Mouse (Mus musculus) stomach, embryonic 15.5 days (tissue): ENCODE results near the gene Cyp2c69. TPM values are rescaled to one million over a fixed set of nuclear protein-coding genes. Genes with fewer than 3 reads are reported as not detected.
"Not testable (repeated sequence)": the region's sequence is repeated elsewhere in the genome, so short reads cannot be mapped to it uniquely, and the experiment has no call there.

ENCODE experiments used
- ATAC-seq: fragments of 200-750 bp; cut with Nextera tagmentation; 2 replicates; pipeline ENCODE4 v1.8.0; 2017; ENCODE audit warnings: low read depth, moderate number of reproducible peaks, moderate TSS enrichment; ENCODE audit not compliant: insufficient read depth, low FRiP score
- H3K27ac ChIP-seq: fragments of 300-500 bp; sonication (generic); 2 replicates; pipeline ENCODE4 v1.5.1; 2015; ENCODE audit warnings: mild to moderate bottlenecking, inconsistent platforms
- H3K27me3 ChIP-seq: fragments of 300-500 bp; sonication (generic); replicated peaks from 2 replicates; pipeline ENCODE4 v1.6.1; 2015; ENCODE audit warnings: inconsistent platforms
- H3K36me3 ChIP-seq: fragments of 300-500 bp; sonication (generic); 2 replicates; pipeline ENCODE4 v1.6.1; 2015; ENCODE audit warnings: inconsistent platforms
- H3K4me1 ChIP-seq: fragments of 300-500 bp; sonication (generic); 2 replicates; pipeline ENCODE4 v1.6.1; 2015; ENCODE audit warnings: inconsistent platforms
- H3K4me2 ChIP-seq: fragments of 300-500 bp; sonication (generic); 2 replicates; pipeline ENCODE4 v1.6.1; 2015; ENCODE audit warnings: mild to moderate bottlenecking, inconsistent platforms
- H3K4me3 ChIP-seq: fragments of 300-500 bp; sonication (generic); replicated peaks from 2 replicates; pipeline ENCODE4 v1.5.1; 2015; ENCODE audit warnings: inconsistent platforms
- H3K9ac ChIP-seq: fragments of 300-500 bp; sonication (generic); 2 replicates; pipeline ENCODE4 v1.6.1; 2015; ENCODE audit warnings: inconsistent platforms
- H3K9me3 ChIP-seq: fragments of 300-500 bp; sonication (generic); 2 replicates; pipeline ENCODE4 v1.6.1; 2016; ENCODE audit warnings: inconsistent platforms
- WGBS: fragments of 180-500 bp; shearing (Covaris S2); methylation state at CpG from one replicate; pipeline ENCODE4 v1.1.7; 2015; 5-methylcytosine and 5-hydroxymethylcytosine counted together
- polyA plus RNA-seq: library from polyadenylated mRNA; unstranded; fragments of >200 nt; fragmentation: Nextera tagmentation; extraction: Ambion mirVana; gene quantifications from 2 replicates; pipeline ENCODE4 v1.2.1, GENCODE M21; 2015

Cyp2c69 gene
- not detected in 2 replicates for polyA plus RNA-seq

DNA sequence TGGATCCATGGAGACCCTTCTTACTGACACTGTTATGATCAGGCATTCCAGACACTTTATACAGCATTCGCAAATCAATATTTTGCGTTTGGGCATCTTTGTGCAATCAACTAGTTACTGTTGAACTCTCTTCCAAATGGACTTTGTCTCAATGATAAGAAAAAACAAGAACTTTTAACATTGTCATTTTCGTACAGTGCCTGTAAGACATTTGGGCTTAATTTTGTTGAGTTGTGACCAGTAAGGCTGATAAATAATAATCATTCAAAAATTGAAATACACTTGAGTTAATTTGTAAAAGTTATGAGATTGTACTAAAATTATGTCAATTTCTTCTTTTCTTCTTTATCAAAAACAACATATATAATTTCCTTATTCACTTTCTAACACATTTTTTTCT is at the start of gene Cyp2c69:
Gene Cyp2c69, minus strand, starts transcription at position 101 of the 400 bp plus-strand sequence.
- not testable (repeated sequence) for ATAC-seq, H3K9ac ChIP-seq

DNA sequence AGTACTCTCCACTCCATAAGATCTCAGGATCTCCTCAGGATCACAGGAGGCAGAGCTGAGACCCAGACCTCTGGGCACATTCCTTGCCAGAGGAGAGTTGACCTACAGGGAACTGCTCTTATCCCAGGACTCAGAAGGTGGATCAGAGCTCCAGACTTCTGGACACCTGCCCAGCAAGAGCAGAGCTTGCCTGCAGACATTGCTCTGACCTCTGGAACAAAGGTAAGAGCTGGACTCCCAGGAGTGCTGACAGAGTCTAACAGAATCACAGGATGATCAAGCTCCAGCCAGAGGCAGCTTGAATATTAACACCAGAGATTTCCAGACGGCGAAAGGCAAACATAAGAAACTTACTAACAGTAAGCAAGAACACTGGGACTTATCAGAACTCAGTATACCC is 48.8 kb upstream of the Cyp2c69 start:
- Histone ChIP-seq H3K4me1 (no peaks in the 10 kb centered on the region), H3K9ac (no peak overlapping the region), H3K27me3 (no peaks in the 10 kb centered on the region), H3K9me3 (no peaks in the 10 kb centered on the region), H3K4me2 (no peak overlapping the region), H3K27ac (no peak overlapping the region), H3K4me3 (no peak overlapping the region), H3K36me3 (no peaks in the 10 kb centered on the region)
- WGBS = 80% methylated on average over 2 of the region's 2 CpGs
- ATAC-seq = no peak

More for the DNA sequence above, at the start of gene Cyp2c69:
- H3K36me3 ChIP-seq, H3K4me3 ChIP-seq, H3K27me3 ChIP-seq, H3K4me2 ChIP-seq, H3K4me1 ChIP-seq, H3K9me3 ChIP-seq, H3K27ac ChIP-seq: not testable (repeated sequence)
- 82% methylated on average over 3 of the region's 3 CpGs for WGBS

DNA sequence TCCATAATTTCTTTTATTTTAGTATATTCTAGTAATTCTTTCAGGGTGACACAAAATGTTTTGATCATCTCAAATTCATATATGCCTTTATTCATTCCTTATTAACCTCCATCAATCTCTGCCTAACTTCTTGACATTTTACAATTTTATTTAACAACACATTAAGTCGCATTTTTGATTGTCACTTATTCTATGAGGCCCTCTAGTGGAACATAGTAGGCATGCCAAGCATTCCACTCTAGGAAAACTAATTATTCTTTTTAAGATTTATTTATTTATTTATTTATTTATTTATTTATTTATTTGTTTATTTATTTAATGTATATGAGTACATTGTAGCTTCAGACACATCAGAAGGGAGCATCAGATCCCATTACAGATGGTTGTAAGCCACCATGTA is 43.4 kb upstream of the Cyp2c69 start:
- Histone ChIP-seq H3K9me3 (no peaks in the 10 kb centered on the region), H3K36me3 (no peaks in the 10 kb centered on the region), H3K4me3 (no peak overlapping the region), H3K4me1 (no peaks in the 10 kb centered on the region), H3K27ac (no peak overlapping the region), H3K4me2 (no peak overlapping the region), H3K9ac (no peak overlapping the region), H3K27me3 (no peaks in the 10 kb centered on the region)
- ATAC-seq = no peak
- 59% methylated on average over 1 of the region's 1 CpGs for WGBS

DNA sequence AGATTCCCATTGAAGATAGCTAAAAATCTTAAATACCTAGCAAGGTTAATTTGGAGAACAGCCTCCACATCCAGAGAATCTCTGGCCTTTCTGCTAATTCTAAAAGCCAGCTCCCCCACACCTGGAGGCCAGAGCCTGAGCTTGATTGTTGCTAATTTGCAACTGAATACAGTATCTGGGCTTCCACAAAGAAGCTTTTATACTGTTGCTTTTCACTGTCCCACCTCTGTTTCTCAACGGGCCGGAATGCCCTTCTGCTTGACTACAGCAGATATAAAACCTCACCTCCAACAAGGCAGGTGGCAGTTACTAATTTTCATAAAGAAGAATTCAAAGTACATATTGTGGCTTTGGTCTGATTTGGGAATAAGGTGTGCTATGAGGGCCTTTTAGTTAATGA is 15.1 kb upstream of the Cyp2c69 start:
- H3K9me3 ChIP-seq = no peaks in the 10 kb centered on the region
- H3K27me3 ChIP-seq = no peaks in the 10 kb centered on the region
- H3K36me3 ChIP-seq = no peaks in the 10 kb centered on the region
- no peak for ATAC-seq
- no peak overlapping the region for H3K4me2 ChIP-seq
- no peak overlapping the region for H3K27ac ChIP-seq
- no peaks in the 10 kb centered on the region for H3K4me1 ChIP-seq
- 93% methylated on average over 2 of the region's 2 CpGs for WGBS
- no peak overlapping the region for H3K9ac ChIP-seq
- no peak overlapping the region for H3K4me3 ChIP-seq

DNA sequence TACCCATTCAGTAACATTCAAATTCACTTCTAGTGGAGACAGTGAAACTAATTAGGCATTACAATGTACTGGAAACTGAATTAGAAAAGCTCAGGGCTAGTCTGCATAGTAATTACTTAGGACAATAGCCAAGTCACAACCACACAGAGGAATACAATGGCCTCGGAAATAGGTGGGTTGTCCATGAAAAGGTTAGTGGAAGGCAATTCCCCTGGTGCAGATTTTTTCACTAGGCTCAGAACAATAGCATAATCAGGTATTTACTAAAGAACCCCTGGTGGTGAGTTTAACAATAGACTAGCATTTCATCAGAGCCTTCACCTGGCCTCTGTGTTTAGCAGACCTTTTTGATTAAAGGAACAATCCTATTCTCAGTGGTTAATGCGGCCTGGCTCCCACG is 3.5 kb upstream of the Cyp2c69 start:
- H3K27ac ChIP-seq, H3K4me3 ChIP-seq, H3K27me3 ChIP-seq, H3K4me1 ChIP-seq, H3K4me2 ChIP-seq, H3K9ac ChIP-seq, H3K36me3 ChIP-seq, H3K9me3 ChIP-seq, ATAC-seq: not testable (repeated sequence)
- 73% methylated on average over 3 of the region's 3 CpGs for WGBS

DNA sequence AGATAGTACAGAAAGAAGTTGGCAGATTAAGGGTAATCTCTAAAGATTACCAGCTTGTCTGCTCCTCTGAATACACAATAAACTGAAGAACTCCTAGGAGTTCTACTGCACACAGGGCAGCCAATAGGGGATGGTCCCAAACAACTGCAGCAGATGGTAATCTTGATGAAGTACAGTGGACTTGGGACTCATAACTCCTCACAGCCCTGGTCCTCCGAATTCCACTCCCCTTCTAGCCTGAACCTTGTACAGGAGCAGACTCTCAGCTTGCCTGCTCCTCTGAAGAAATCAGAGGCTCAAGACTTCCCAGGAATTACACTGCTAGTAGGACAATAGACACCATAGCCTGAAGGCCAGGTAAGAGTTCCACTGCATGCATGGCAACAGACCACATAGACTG is 20.5 kb downstream of the Cyp2c69 start:
- ATAC-seq = no peak
- WGBS = 62% methylated on average over 1 of the region's 1 CpGs

DNA sequence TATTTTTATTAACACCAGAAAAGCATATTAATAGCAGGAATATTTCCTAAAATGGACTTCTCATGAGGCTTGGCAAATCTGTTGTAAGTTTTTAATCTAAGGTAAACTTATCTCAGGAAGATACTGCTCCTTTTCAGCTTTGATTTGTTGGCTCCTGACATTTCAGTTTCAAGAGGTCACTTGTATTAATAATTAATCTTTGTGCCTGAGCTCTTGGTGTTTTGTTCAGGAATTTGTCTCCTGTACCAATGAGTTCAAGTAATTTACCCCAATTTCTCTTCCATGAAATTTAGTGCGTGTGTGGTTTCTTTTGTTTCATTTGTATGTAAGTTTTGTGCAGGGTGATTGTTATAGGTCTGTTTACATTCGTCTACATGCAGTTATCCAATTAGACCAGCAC is 65.7 kb downstream of the Cyp2c69 start:
- not testable (repeated sequence) for H3K4me1 ChIP-seq, H3K27me3 ChIP-seq, H3K9ac ChIP-seq, ATAC-seq, H3K27ac ChIP-seq, H3K4me2 ChIP-seq, H3K9me3 ChIP-seq, H3K4me3 ChIP-seq, H3K36me3 ChIP-seq
- 69% methylated on average over 2 of the region's 2 CpGs for WGBS

More for the DNA sequence above, 20.5 kb downstream of the Cyp2c69 start:
- no peak overlapping the region for H3K4me3 ChIP-seq
- H3K9me3 ChIP-seq = no peaks in the 10 kb centered on the region
- no peaks in the 10 kb centered on the region for H3K4me1 ChIP-seq
- no peaks in the 10 kb centered on the region for H3K27me3 ChIP-seq
- H3K27ac ChIP-seq = no peak overlapping the region
- H3K4me2 ChIP-seq = no peak overlapping the region
- H3K9ac ChIP-seq = no peak overlapping the region
- H3K36me3 ChIP-seq = no peaks in the 10 kb centered on the region

DNA sequence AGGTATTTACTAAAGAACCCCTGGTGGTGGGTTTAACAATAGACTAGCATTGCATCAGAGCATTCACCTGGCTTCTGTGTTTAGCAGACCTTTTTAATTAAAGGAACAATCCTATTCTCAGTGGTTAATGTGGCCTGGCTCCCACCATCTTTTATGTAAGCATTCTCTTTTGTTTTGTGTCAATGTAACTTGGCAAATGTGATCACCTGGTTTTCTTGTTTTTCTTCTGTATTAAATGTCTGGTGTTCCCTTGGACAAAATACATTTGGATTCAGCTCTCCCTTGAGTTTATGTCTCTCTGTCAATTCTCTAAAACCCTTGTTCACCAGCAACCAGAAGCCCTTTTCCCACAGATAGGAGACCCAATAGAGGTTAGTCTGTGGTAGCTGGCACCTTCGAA is 70.2 kb downstream of the Cyp2c69 start:
- not testable (repeated sequence) for H3K27ac ChIP-seq, H3K4me1 ChIP-seq, H3K27me3 ChIP-seq, ATAC-seq, H3K9me3 ChIP-seq, H3K4me2 ChIP-seq, H3K4me3 ChIP-seq, H3K9ac ChIP-seq, H3K36me3 ChIP-seq
- 86% methylated on average over 1 of the region's 1 CpGs for WGBS

DNA sequence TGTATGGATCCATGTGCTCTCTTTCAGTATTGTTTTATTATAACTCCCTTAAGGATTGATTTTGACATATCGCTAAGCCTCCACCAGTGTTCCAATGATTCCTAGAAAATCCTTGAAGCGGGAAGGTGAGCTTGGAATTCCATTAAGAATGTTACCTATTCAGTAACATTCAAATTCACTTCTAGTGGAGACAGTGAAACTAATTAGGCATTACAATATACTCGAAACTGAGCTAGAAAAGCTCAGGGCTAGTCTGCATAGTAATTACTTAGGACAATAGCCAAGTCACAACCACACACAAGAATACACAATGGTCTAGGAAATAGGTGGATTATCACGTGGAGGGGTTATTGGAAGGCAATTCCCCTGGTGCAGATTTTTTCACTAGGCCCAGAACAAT is 70.6 kb downstream of the Cyp2c69 start:
- not testable (repeated sequence) for H3K36me3 ChIP-seq, H3K4me1 ChIP-seq, H3K27ac ChIP-seq, H3K4me3 ChIP-seq, H3K9me3 ChIP-seq, H3K9ac ChIP-seq, ATAC-seq, H3K27me3 ChIP-seq, H3K4me2 ChIP-seq
- 74% methylated on average over 4 of the region's 4 CpGs for whole genome bisulfite sequencing

DNA sequence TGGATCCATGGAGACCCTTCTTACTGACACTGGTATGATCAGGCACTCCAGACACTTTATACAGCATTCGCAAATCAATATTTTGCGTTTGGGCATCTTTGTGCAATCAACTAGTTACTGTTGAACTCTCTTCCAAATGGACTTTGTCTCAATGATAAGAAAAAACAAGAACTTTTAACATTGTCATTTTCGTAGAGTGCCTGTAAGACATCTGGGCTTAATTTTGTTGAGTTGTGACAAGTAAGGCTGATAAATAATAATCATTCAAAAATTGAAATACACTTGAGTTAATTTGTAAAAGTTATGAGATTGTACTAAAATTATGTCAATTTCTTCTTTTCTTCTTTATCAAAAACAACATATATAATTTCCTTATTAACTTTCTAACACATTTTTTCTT is 73.9 kb downstream of the Cyp2c69 start, which contains the start of gene Cyp2c40:
Gene Cyp2c40, minus strand, starts transcription at position 101 of the 400 bp plus-strand sequence.
- not testable (repeated sequence) for H3K9me3 ChIP-seq, H3K4me1 ChIP-seq, H3K27me3 ChIP-seq, H3K9ac ChIP-seq, H3K36me3 ChIP-seq, H3K4me2 ChIP-seq, H3K4me3 ChIP-seq, ATAC-seq, H3K27ac ChIP-seq
- 80% methylated on average over 3 of the region's 3 CpGs for WGBS

Other genes starting within 250 kb of the Cyp2c69 start
- 0.27 TPM in 1 of 2 replicates, not detected in the other for gene Cyp2c67, start 237.7 kb downstream of the Cyp2c69 start, polyA plus RNA-seq
- gene Cyp2c68, start 145.7 kb downstream of the Cyp2c69 start, polyA plus RNA-seq = 17.3 and 23.4 TPM in 2 replicates
- gene Cyp2c40, start 74.0 kb downstream of the Cyp2c69 start, polyA plus RNA-seq = 0.32 TPM in 1 of 2 replicates, not detected in the other
- 0.09 TPM in 1 of 2 replicates, not detected in the other for gene Cyp2c37, start 105.6 kb upstream of the Cyp2c69 start, polyA plus RNA-seq
- not detected in 2 replicates for gene Cyp2c54, start 187.0 kb upstream of the Cyp2c69 start, polyA plus RNA-seq
- not detected in 2 replicates for gene Cyp2c50, start 202.9 kb upstream of the Cyp2c69 start, polyA plus RNA-seq